Mouse (Mus musculus) A20 (cell line): ENCODE results near the gene Gm17324.
"Not testable (repeated sequence)": the region's sequence is repeated elsewhere in the genome, so short reads cannot be mapped to it uniquely, and the experiment has no call there.

Experiments used
- DNase-seq: peaks from one replicate; pipeline ENCODE4 v3.0.0-alpha.2; 2011; ENCODE audit warnings: low read depth, low spot score

The Gm17324 gene

GRCm38 (mm10) chr9:78447973-78448873 lies at the start of gene Gm17324, which contains the start of gene Mto1:
Gm17324 (minus strand) TSS chr9:78448786.
Mto1 (plus strand) TSS chr9:78448208.
- DNase-seq, result peak; percentile 96

- DNase-seq, result no peak
Measured at GRCm38 (mm10) chr9:78493171-78493570, 44.6 kb upstream of the Gm17324 start.

GRCm38 (mm10) chr9:78492254-78492653 lies 43.7 kb upstream of the Gm17324 start:
- DNase-seq, result no peak

- DNase-seq, result peak; percentile 83
Measured at GRCm38 (mm10) chr9:78491169-78491568, 42.6 kb upstream of the Gm17324 start.

GRCm38 (mm10) chr9:78488890-78489420 lies 40.4 kb upstream of the Gm17324 start, which contains the start of gene Eef1a1:
Eef1a1 (minus strand) TSS chr9:78489151.
- DNase-seq, result peak; percentile 91

GRCm38 (mm10) chr9:78488021-78488420 lies 39.4 kb upstream of the Gm17324 start:
- peak; percentile 51 for DNase-seq

GRCm38 (mm10) chr9:78484660-78485059 lies 36.1 kb upstream of the Gm17324 start:
- no peak for DNase-seq

- no peak for DNase-seq
Measured at GRCm38 (mm10) chr9:78482386-78482785, 33.8 kb upstream of the Gm17324 start.

- peak; percentile 96 for DNase-seq
Measured at GRCm38 (mm10) chr9:78481423-78482331, 33.1 kb upstream of the Gm17324 start.

- peak; percentile 76 for DNase-seq
Measured at GRCm38 (mm10) chr9:78480706-78481358, 32.2 kb upstream of the Gm17324 start.

GRCm38 (mm10) chr9:78480227-78480626 lies 31.6 kb upstream of the Gm17324 start:
- DNase-seq, result not testable (repeated sequence)

GRCm38 (mm10) chr9:78479308-78479707 lies 30.7 kb upstream of the Gm17324 start:
- not testable (repeated sequence) for DNase-seq

GRCm38 (mm10) chr9:78478009-78478605 lies 29.5 kb upstream of the Gm17324 start:
- peak; percentile 38 for DNase-seq

- peak; percentile 75 for DNase-seq
Measured at GRCm38 (mm10) chr9:78477021-78477551, 28.5 kb upstream of the Gm17324 start.

GRCm38 (mm10) chr9:78476531-78477020 lies 28.0 kb upstream of the Gm17324 start:
- DNase-seq, result peak; percentile 62

GRCm38 (mm10) chr9:78475873-78476272 lies 27.3 kb upstream of the Gm17324 start:
- DNase-seq, result peak; percentile 69

GRCm38 (mm10) chr9:78475383-78475780 lies 26.8 kb upstream of the Gm17324 start:
- peak; percentile 37 for DNase-seq

GRCm38 (mm10) chr9:78474771-78475382 lies 26.3 kb upstream of the Gm17324 start:
- peak; percentile 27 for DNase-seq

GRCm38 (mm10) chr9:78474270-78474669 lies 25.7 kb upstream of the Gm17324 start:
- DNase-seq, result no peak

GRCm38 (mm10) chr9:78473588-78473987 lies 25.0 kb upstream of the Gm17324 start:
- DNase-seq, result no peak
